Mouse (Mus musculus) heart, postnatal 4 days (tissue): Measurements from ENCODE around the gene Htt. TPM values are rescaled to one million over a fixed set of nuclear protein-coding genes. Genes with fewer than 3 reads are reported as not detected.
"Not testable (repeated sequence)": the region's sequence is repeated elsewhere in the genome, so short reads cannot be mapped to it uniquely, and the experiment has no call there.

Experiments used
- DNase-seq: peaks from one replicate; pipeline ENCODE4 v3.0.0; 2021
- total RNA-seq, 2 experiments: library from RNA; stranded (reverse); gene quantifications; 2 replicates each; pipeline ENCODE4 v1.2.3; 2021

The Htt gene
- 10 to 100 TPM; 21.8 to 22.4 TPM for total RNA-seq

- DNase-seq, result peak; percentile 97
These were observed at the start of gene Htt for GRCm38 (mm10) chr5:34761509-34761908. TSS of gene Htt (plus strand) at chr5:34761740.

DNA sequence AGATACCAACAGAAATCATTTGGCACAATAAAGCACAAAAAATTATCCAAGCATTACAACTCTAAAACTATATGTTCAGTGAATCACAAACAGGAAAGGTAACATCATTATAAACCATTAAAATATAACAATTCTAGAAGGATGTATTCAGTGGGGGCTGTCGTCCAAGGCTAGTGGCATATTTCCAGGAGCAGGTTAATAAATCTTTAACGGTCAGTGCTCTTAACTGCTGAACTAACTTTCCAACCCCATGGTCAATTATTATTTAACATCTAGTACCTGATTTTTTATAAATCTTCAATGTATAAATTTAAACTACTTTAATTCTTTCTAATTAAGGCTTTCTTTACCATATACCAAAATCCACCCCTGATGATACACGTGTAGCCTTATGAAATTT lies 47.2 kb upstream of the Htt start:
- not testable (repeated sequence) for DNase-seq

GRCm38 (mm10) chr5:34714816-34715215 lies 46.7 kb upstream of the Htt start:
- DNase-seq, result no peak

GRCm38 (mm10) chr5:34729141-34729540 lies 32.4 kb upstream of the Htt start:
- DNase-seq, result no peak

- no peak for DNase-seq
These were observed 31.3 kb upstream of the Htt start for GRCm38 (mm10) chr5:34730255-34730654.

DNA sequence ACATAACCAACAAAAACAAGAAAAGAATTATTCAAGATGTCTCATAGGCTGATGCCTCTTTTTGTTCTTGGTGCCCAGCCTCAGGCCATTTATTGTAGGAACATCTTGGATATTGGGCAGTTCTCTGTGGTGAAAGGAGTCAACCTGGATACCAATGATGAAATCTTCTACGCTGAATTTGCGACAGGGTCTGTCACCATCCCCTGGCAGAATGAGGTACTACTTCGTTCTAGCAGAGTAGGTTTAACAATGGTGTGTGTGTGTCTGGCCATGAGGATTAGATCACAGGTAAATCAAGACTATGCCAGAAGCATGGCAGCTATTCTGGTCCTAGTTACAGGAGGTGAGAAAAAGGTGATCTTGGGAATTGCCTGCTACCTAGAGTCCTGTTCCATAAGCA lies 10.1 kb upstream of the Htt start:
- no peak for DNase-seq

DNA sequence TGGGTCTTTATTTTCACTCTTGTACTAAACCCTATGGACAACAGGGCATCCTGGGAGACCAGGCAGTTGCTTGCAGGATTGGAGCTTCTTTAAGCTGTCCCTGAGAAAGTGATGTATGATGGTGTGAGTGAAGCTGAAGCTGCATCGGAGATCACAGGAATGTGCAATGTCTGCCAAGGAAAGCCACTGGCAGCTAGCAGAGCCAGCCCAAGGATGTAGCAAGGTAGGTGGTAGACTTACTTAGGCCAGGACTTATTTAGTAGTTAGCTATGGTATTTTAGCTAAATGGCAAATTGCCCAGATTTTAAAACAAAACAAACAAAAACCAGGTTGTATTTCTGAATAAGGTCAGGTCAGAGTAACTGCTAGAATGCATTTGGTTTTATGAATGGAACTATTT lies 2.8 kb upstream of the Htt start:
- DNase-seq, result no peak

- no peak for DNase-seq
These were observed 561 bp upstream of the Htt start for GRCm38 (mm10) chr5:34760850-34761508.

- peak; percentile 37 for DNase-seq
These were observed 533 bp downstream of the Htt start for GRCm38 (mm10) chr5:34761934-34762611.

DNA sequence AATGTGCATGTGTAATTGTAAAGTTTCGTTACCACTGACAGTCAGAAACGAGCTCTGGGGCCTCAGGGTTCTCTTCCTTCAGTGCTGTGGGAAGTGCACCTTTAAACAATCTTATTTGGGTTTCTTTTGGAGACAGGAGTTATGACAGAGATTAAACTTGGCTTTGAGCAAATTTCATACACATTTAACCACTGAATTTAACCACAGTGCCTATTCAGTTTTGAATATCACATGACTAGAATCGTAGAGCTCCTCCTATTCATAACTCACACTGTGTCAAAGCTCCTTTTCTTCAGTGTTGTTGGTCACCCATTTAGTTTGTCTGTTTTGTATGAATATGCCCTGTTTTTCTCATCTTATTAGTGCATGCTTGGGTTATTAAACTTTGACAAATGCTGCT lies 10.3 kb downstream of the Htt start:
- no peak for DNase-seq

DNA sequence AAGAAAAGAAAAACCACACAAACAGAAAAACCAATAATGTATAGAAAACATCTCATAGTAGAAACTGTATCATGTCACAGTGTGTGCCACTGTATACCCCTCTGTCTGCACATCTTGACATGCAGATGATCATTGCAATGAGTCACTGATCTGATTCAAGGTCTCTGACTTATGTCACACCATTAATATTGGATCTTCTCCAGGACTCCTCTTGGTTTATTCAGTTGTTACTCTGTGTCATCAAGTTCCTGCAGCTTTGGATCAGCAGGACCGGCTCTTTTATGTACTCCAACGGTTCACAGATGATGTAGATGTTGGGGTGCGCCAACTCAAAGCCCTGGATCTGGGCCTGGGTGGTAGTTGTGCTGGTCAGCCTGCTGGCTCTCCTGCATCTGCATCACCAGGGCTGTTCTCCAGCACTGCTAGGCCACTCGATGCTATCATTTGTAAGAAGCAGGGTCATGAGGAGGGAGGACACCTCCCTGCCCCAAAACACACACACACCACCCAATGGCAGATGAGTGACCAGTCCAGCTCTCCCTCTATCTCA lies 11.2 kb downstream of the Htt start:
- no peak for DNase-seq

DNA sequence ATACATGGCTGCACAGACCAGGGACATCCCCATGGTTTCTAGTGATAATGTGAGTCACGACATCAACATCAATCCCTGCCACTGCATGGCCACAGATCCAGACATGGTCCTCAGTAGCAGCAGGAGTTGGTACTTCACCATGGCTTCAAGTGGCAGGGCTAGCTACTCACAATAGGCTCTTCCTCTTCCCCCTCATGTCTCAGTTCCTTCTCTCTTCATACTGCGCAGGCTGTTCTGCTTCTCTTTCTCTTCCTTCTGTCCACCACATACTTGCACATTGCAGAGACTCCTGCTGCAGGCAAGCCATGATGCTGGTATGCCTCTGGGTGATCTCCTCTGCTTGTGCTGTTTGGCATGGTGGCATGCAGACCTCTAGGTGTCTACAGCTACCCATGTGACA lies 11.9 kb downstream of the Htt start:
- DNase-seq, result no peak

DNA sequence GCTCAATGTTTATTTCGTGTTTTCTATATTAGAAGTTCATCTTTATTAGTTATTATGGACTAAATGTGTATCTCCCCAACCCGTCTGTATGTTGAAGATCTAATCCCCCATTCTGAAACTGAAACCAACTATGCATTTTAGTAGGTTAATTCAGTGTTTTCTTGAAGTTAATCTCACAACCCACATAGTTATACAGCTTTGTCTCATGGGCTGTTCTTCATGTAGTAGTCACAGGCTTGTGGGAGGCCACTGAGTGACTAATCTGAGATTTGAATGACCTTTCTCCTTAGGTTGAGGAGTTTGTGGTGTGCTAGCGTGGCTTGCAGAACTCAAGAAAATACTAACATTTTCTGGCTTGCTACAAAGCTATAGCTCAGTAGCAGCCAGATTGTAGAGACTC lies 23.5 kb downstream of the Htt start:
- no peak for DNase-seq

GRCm38 (mm10) chr5:34791141-34791540 lies 29.6 kb downstream of the Htt start:
- DNase-seq, result no peak

DNA sequence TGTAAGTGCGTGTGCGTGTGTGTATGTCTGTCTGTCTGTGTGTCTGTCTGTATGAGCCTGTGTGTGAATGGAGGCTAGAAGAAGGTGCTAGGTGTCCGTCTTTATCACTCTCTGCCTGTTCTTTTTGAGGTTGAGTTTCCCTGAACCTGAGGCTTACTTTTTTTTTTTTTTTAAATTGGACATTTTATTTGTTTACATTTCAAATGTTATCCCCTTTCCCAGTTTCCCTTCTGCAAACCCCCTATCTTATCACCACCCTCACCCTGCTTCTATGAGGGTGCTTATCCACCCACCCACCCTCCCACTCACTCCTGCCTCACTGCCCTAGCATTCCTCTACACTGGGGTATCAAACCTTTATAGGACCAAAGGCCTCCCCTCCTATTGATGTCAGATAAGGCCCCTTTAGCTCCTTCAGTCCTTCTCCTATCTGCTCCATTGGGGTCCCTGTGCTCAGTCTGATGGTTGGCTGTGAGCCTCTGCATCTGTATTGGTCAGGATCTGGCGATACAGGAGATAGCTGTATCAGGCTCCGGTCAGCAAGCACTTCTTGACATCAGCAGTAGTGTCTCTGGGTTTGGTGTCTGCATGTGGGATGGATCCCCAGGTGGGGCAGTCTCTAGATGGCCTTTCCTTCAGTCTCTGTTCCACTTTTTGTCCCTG lies 38.9 kb downstream of the Htt start:
- DNase-seq, result no peak

DNA sequence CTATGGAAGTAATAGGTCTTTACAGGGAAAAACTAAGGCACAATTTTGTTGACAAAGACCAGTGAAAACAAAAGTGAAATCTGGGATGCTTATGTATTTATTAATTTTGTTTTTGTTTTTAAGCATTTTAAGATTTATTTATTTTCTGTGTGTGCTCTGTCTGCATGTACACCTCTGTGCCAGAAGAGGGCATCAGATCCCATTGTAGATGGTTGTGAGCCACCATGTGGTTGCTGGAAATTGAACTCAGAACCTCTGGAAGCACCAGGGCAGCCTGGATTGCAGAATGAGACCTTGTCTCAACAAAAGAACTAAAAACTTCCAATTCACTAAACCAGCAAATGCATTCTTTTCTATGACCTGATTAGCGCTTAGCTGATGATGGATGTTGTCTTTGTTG lies 44.5 kb downstream of the Htt start:
- no peak for DNase-seq

GRCm38 (mm10) chr5:34822431-34823149 lies 61.0 kb downstream of the Htt start:
- DNase-seq, result no peak

DNA sequence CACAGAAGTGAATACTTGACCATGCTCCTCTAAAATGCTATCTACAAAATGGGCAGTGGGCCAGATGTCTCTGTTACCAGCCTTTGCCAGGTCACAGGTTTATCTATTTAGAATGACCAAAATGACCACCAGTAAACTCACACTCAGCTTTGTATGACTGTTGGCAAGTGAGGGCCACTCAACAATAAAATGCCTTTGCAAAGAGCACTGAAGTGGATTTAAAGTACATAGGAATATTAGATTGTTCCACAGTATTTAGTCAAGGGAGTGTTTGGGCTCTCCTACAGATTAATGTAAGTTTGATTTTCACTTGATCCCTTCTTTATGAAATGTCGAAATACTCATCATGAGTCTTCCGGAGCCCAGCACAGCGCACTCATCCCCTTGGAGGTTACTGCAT lies 92.5 kb downstream of the Htt start:
- DNase-seq, result no peak

DNA sequence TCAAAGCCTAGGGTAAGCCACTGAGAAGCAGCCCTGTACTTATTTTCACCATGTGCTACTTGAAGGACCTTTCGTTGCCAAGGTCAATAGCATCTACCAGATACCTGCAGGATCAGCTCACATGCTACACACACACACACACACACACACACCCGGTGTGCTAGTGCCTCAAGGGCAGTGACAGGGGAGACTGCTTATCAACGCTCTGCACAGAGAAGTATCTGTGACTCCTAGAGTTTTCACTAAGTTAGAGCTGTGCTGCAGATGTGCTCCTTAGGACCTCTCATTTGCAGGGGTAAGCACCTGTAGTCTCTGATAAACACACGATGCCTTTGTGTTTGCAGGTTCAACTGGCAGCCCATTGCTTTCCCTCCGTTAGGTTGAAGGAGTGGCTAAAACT lies 103.8 kb downstream of the Htt start:
- no peak for DNase-seq

DNA sequence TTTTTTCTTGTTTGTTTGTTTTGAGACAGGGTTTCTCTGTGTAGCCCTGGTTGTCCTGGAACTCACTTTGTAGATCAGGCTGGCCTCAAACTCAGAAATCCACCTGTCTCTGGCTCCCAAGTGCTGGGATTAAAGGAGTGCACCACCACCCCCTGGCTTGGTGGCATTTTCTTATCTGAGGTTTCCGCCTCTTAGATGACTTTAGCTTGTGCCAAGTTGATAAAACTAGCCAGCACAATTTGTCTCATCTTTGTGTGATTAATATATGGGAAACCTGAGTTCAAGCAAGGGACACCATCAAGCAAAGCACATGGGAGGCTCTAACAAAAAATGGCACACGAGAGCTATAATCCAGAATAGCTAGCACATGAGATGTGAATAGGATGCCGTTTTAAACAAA lies 118.8 kb downstream of the Htt start:
- DNase-seq, result not testable (repeated sequence)

DNA sequence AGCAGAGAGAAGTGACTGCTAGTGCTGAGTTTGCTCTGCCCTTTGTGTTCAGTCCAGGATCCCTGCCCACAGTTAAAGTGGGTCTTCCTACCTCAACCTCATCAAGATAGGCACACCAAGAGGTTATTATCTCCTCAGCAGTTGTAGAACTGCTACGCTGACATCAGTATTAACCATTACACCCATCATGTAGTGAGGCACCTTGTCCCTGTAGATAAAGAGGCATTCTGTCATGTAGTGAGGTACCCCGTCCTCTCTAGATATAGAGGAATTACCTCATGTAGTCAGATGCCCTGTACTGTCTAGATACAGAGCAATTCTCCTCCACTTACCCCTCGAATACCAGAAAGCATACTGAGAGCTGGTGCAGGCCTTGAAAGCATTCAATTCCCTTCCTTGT lies 119.5 kb downstream of the Htt start:
- no peak for DNase-seq

- DNase-seq, result no peak
These were observed 123.7 kb downstream of the Htt start for GRCm38 (mm10) chr5:34885250-34885649.

GRCm38 (mm10) chr5:34889252-34889651 lies 127.7 kb downstream of the Htt start:
- DNase-seq, result no peak
